Mouse (Mus musculus): ENCODE measurements around the gene Rab44.

GRCm38 (mm10) chr17:29065245-29065940 lies 48.6 kb upstream of the Rab44 start:
- TF ChIP-seq POLR2A (IDR thresholded peaks at IDR 0.05; ENCODE audit: insufficient read depth, low read length), result no peak
- TF ChIP-seq CTCF (IDR thresholded peaks at IDR 0.05; ENCODE audit: low read depth, low read length), result no peak
- TF ChIP-seq EP300 (IDR thresholded peaks at IDR 0.05; ENCODE audit: insufficient read depth, low read depth, low read length), result no peak

Data from ES-Bruce4 (cell line).